Mouse (Mus musculus) heart, adult 2 months (tissue): ENCODE results near the gene BC051665.
A peak's percentile ranks its signal among the peaks of the same experiment; 100 is the strongest.

ENCODE experiments used
- CTCF ChIP-seq: fragments of 200-600 bp; IDR thresholded peaks from 2 replicates; pipeline ENCODE4 v1.8.1; 2022; ENCODE audit warnings: antibody characterized with exemption, mild to moderate bottlenecking, moderate library complexity
- EP300 ChIP-seq: fragments of 200-500 bp; IDR thresholded peaks from 2 replicates; pipeline ENCODE4 v1.6.1; 2011; ENCODE audit warnings: low read depth, low read length, control low read depth; ENCODE audit not compliant: insufficient read depth
- POLR2A ChIP-seq: fragments of 200-500 bp; IDR thresholded peaks from 2 replicates; pipeline ENCODE4 v1.6.1; 2011; ENCODE audit warnings: mild to moderate bottlenecking, low read depth, low read length, control low read depth; ENCODE audit not compliant: insufficient read depth

DNA sequence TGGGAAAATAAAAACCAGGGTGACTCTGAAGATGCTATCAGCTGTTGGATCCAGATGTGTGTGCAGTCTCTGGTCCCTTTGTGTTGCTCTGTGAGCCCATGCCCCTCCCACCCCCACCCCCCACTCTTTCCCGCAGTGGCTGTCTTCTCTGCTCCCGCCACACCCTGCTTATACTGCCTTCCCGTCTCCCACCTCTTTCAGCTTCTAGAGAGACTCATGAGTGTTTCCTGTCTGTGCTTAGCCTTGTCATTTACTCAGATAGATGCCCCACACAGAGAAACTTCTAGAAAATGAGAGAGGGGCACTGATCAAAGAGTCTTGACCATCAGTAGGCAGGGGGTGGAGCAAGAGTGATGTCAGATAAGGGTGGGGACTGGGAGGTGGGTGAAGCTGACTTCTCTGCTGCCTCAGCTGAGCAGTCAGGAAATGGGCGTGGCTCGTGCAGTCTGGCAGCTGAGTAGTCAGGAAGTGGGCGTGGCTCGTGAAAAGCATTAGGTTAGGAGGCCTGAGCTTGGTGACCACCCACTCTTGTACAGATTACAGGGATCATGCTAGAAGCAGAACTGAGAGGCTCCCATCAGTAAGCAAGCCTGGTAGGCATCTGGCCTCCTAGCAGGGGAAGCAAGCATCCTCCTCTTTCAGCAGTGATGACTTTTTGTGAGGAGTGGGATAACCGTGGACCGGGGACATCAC lies 48.4 kb downstream of the BC051665 start:
- no peak for TF ChIP-seq POLR2A
- no peak for TF ChIP-seq CTCF
- peak; percentile 7; the same call in 1 of the 2 replicates for TF ChIP-seq EP300
